Mouse (Mus musculus) cerebellum, adult 11-12 months (tissue): Measurements from ENCODE around the gene Atraid.

Source experiments
- DNase-seq: peaks from one replicate; pipeline ENCODE4 v3.0.0; 2022

Gene Atraid

DNA sequence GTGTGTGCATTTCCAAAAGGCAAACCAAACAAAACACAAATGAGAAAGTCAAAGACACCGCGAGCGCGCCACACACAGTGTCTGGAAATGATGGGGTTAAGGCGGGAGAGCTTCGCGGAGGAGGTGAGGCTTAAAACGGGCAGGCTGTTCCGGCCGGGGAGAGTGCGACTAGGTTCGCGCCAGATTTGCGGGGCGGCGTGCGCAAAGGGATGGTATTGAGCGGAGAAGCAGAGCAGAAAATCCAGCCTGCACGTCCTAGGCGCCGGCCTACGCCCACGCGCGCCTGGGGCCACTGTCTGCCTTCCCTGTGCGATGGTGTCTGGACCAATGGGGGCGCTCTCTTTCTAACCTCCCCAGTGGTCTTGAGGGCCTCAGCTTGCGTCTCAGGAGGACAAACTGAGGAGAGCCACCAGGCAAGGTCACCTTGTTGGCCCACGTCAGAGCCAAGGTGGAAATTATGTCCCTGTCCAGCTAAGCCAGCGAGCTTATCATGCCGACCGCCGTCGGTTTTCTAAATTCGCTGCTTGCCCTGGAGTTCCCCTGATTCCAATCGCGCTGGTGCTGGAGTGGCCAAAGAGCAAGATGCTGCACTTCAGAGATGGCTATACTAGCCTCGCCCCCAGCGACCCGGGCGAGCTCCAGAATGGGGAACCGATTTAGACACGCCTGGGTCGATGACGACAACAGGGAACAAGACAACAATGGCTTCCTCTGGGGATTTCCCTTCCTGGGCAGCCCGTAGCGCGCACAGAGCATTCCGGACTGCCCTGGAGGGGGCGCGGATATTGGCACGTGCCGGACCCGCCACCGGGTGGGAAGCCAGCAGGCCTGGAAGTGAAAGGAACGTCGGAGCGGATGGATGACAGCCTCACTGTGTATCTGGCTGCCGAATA lies 46.9 kb downstream of the Atraid start:
- DNase-seq, result no peak

DNA sequence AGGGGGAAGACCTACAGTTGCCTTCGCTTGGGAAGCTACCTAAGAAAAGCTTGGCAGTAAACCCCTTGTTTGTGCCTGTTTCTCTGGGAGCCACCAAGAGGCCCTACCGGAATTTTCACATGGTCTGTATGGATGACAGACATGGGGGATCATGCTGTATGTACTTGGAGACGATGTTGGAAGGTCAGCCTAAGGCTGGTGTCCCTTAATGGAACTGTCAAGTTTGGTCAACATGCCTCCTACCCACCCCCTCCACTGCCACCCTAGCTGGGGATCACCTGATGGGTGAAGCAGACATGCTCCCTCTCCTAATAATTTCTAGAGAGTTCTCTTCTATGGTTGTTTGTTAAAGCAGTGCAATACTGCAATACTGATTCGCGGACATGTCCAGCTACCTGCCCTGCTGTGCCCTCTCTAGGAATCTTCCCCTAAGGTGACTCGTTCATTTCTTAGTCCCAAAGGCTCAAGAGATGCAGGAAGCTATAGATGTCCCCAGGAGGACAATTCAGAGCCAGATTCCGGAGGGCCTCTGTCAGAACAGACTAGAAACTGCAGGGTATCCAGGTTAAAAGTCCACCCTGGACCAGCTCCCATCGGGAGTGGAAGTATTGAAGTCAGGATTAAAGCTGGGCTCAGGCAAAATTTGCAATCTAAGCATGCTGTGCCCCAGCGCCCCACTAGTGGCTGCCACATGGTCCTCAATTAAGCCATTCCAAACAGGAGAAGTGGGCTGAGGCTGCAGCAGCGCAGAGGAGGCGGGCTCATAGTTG lies 47.8 kb downstream of the Atraid start:
- DNase-seq, result no peak
